Mouse (Mus musculus): Measurements from ENCODE around the gene Them5. TPM values are rescaled to one million over a fixed set of nuclear protein-coding genes. Genes with fewer than 3 reads are reported as not detected.

Gene Them5
- polyA plus RNA-seq (2017; shearing (Covaris generic)), result not detected

GRCm38 (mm10) chr3:94341959-94342422 lies at the start of gene Them5:
Them5 (plus strand) TSS chr3:94342099.

GRCm38 (mm10) chr3:94309633-94310363 lies 32.1 kb upstream of the Them5 start, which contains the start of gene Them4:
Them4 (plus strand) TSS chr3:94310089.

GRCm38 (mm10) chr3:94362138-94362537 lies 20.2 kb downstream of the Them5 start, which contains the start of gene C2cd4d:
C2cd4d (plus strand) TSS chr3:94362438.

GRCm38 (mm10) chr3:94372641-94373040 lies 30.7 kb downstream of the Them5 start, which contains the start of gene Rorc:
Rorc (plus strand) TSS chr3:94372794.

Other genes with a start within 250 kb of the Them5 start
- not detected for gene Gm10696, start 163.9 kb upstream of the Them5 start, polyA plus RNA-seq (2017; shearing (Covaris generic))
- gene Gm5286, start 145.4 kb upstream of the Them5 start, polyA plus RNA-seq (2017; shearing (Covaris generic)), result not detected
- not detected for gene Gm4778, start 78.1 kb upstream of the Them5 start, polyA plus RNA-seq (2017; shearing (Covaris generic))
- 9.0 TPM for gene Them4, start 32.0 kb upstream of the Them5 start, polyA plus RNA-seq (2017; shearing (Covaris generic))
- gene C2cd4d, start 20.3 kb downstream of the Them5 start, polyA plus RNA-seq (2017; shearing (Covaris generic)), result 0.23 TPM
- 6.5 TPM for gene Rorc, start 30.7 kb downstream of the Them5 start, polyA plus RNA-seq (2017; shearing (Covaris generic))
- gene Lingo4, start 56.4 kb downstream of the Them5 start, polyA plus RNA-seq (2017; shearing (Covaris generic)), result 0.10 TPM
- gene Tdrkh, start 71.2 kb downstream of the Them5 start, polyA plus RNA-seq (2017; shearing (Covaris generic)), result 9.2 TPM
- 58.3 TPM for gene Mrpl9, start 101.2 kb downstream of the Them5 start, polyA plus RNA-seq (2017; shearing (Covaris generic))
- 0.96 TPM for gene Oaz3, start 101.8 kb downstream of the Them5 start, polyA plus RNA-seq (2017; shearing (Covaris generic))
- 0.68 TPM for gene Celf3, start 136.2 kb downstream of the Them5 start, polyA plus RNA-seq (2017; shearing (Covaris generic))
- gene Riiad1, start 138.2 kb downstream of the Them5 start, polyA plus RNA-seq (2017; shearing (Covaris generic)), result not detected
- 27.0 TPM for gene Snx27, start 240.6 kb downstream of the Them5 start, polyA plus RNA-seq (2017; shearing (Covaris generic))

Data from CD4-positive, CD25-positive, alpha-beta regulatory T cell (primary cell).